In the genomic region with DNA sequence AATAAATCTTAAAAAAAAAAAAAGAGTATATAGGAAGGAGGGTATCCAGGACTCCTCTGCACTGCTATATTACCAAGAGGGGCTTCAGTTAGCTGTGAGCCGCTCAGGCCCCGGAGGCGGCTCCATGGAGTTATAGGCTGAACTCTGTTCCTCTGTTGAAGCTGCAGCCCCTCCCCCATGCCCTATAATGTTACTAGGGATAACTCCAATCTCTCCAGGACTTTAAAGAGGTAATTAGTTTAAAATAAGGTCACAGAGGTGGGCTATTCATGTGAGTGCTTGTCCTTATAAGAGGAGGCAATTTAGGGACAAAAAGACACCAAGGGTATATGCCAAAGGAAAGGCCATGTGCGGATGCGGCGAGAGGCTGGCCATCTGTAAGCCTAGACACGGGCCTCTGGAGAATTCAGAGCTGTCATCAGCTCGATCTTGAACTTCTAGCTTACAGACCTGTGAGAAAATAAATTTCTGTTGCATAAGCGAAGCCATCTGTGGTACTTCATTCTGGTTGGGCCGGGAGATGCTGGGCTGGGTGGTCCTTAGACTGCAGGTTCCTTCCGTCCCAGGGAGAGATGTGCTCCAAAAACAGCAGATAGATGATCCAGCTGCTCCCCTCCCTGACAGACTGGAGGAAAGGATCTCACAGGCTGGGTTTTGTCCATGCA, we compare ENCODE assay signal across 20 mouse cellular contexts.
A peak's percentile ranks its signal among the peaks of the same experiment; 100 is the strongest.
DNase-seq lines count a peak whose midpoint lies in the region; ATAC-seq and TF ChIP-seq lines count a peak whose summit lies in the region.
"Had no signal": no experiment of that assay in that cellular context is flagged by ENCODE, and none has a peak within 500 bp of the region (broad histone marks: within the 10 kb centered on the region; RNA-seq: fewer than 3 reads in every experiment).

No protein-coding gene starts in this region.

- H3K27ac ChIP-seq in forebrain, postnatal 0 days (ENCODE audit: low read depth, low read length) = no peak overlapping the region
- H3K27ac ChIP-seq in forebrain, embryonic 16.5 days (ENCODE audit: low read length) = no peak overlapping the region
- H3K27ac ChIP-seq in lung, embryonic 14.5 days (ENCODE audit: low read depth) = no peak overlapping the region
- 0 out of 2 replicates have a peak overlapping the region, but pooled peaks have one; percentile 30 for H3K27ac ChIP-seq in embryonic facial prominence, embryonic 12.5 days
- H3K27ac ChIP-seq in limb, embryonic 11.5 days (replicated peaks; ENCODE audit: low read depth, low read length) = no peak overlapping the region
- no peak overlapping the region for H3K27ac ChIP-seq in kidney, embryonic 15.5 days
- H3K27ac ChIP-seq: hindbrain, embryonic 15.5 days; intestine, embryonic 15.5 days; neural tube, embryonic 12.5 days had no signal

- no peak for DNase-seq in forebrain, postnatal 0 days
- peak; percentile 40 for DNase-seq in lung, embryonic 14.5 days
- no peak for DNase-seq in lung, postnatal 25 days (ENCODE audit: low spot score)
- peak; percentile 50 for DNase-seq in limb, embryonic 11.5 days (ENCODE audit: low spot score)
- DNase-seq: adrenal gland, adult 8-10 months; cerebellum, adult 8-10 months; kidney, adult 8-10 months; kidney, postnatal 14 days; left cerebral cortex, postnatal 4 days; right cerebral cortex, postnatal 25 days; spleen, adult 18-20 months had no signal

- H3K36me3 ChIP-seq in forebrain, postnatal 0 days (ENCODE audit: insufficient read depth) = no peaks in the 10 kb centered on the region
- H3K36me3 ChIP-seq in forebrain, embryonic 16.5 days (ENCODE audit: control insufficient read depth, insufficient read depth) = no peaks in the 10 kb centered on the region
- H3K36me3 ChIP-seq in lung, embryonic 14.5 days (ENCODE audit: insufficient read depth) = no peaks in the 10 kb centered on the region
- no peaks in the 10 kb centered on the region for H3K36me3 ChIP-seq in embryonic facial prominence, embryonic 12.5 days
- no peaks in the 10 kb centered on the region for H3K36me3 ChIP-seq in limb, embryonic 11.5 days (ENCODE audit: control insufficient read depth, insufficient read depth, low read length)
- no peaks in the 10 kb centered on the region for H3K36me3 ChIP-seq in kidney, embryonic 15.5 days
- H3K36me3 ChIP-seq: heart, embryonic 10.5 days; hindbrain, embryonic 15.5 days; intestine, embryonic 15.5 days; midbrain, embryonic 12.5 days; neural tube, embryonic 12.5 days had no signal

- no peak overlapping the region for H3K4me2 ChIP-seq in forebrain, postnatal 0 days (ENCODE audit: low read depth)
- no peak overlapping the region for H3K4me2 ChIP-seq in forebrain, embryonic 16.5 days (ENCODE audit: low read length)
- no peak overlapping the region for H3K4me2 ChIP-seq in lung, embryonic 14.5 days
- no peak overlapping the region for H3K4me2 ChIP-seq in embryonic facial prominence, embryonic 12.5 days (replicated peaks)
- peak overlapping the region; percentile 10; the same call in 1 of the 2 replicates for H3K4me2 ChIP-seq in limb, embryonic 11.5 days (ENCODE audit: low read depth, severe bottlenecking)
- no peak overlapping the region for H3K4me2 ChIP-seq in kidney, embryonic 15.5 days
- H3K4me2 ChIP-seq: hindbrain, embryonic 15.5 days; intestine, embryonic 15.5 days; midbrain, embryonic 12.5 days; neural tube, embryonic 12.5 days had no signal

- H3K9me3 ChIP-seq in forebrain, postnatal 0 days (ENCODE audit: low read length) = no peaks in the 10 kb centered on the region
- H3K9me3 ChIP-seq in forebrain, embryonic 16.5 days (ENCODE audit: control insufficient read depth, low read length) = no peaks in the 10 kb centered on the region
- H3K9me3 ChIP-seq in lung, embryonic 14.5 days (ENCODE audit: low read depth, low read length) = no peaks in the 10 kb centered on the region
- H3K9me3 ChIP-seq in embryonic facial prominence, embryonic 12.5 days = no peaks in the 10 kb centered on the region
- no peaks in the 10 kb centered on the region for H3K9me3 ChIP-seq in limb, embryonic 11.5 days (ENCODE audit: control insufficient read depth, low read length)
- no peaks in the 10 kb centered on the region for H3K9me3 ChIP-seq in kidney, embryonic 15.5 days (replicated peaks)
- H3K9me3 ChIP-seq: heart, embryonic 10.5 days; hindbrain, embryonic 15.5 days; intestine, embryonic 15.5 days; midbrain, embryonic 12.5 days; neural tube, embryonic 12.5 days had no signal

- H3K27me3 ChIP-seq in forebrain, postnatal 0 days (ENCODE audit: insufficient read depth, low read length) = no peaks in the 10 kb centered on the region
- no peaks in the 10 kb centered on the region for H3K27me3 ChIP-seq in forebrain, embryonic 16.5 days (replicated peaks; ENCODE audit: control insufficient read depth, insufficient read depth, low read length)
- H3K27me3 ChIP-seq in lung, embryonic 14.5 days (ENCODE audit: insufficient read depth, low read length) = no peaks in the 10 kb centered on the region
- H3K27me3 ChIP-seq in embryonic facial prominence, embryonic 12.5 days = no peaks in the 10 kb centered on the region; the same call in 1 of the 2 replicates
- no peaks in the 10 kb centered on the region for H3K27me3 ChIP-seq in limb, embryonic 11.5 days (ENCODE audit: control insufficient read depth, insufficient read depth, low read length)
- H3K27me3 ChIP-seq in kidney, embryonic 15.5 days = 0 out of 2 replicates have a peak, but pooled peaks cover 8% of the 10 kb centered on the region
- H3K27me3 ChIP-seq: hindbrain, embryonic 15.5 days; intestine, embryonic 15.5 days had no signal

- peaks cover 19% of the 10 kb centered on the region for H3K4me1 ChIP-seq in forebrain, postnatal 0 days (ENCODE audit: insufficient read depth)
- H3K4me1 ChIP-seq in forebrain, embryonic 16.5 days (replicated peaks; ENCODE audit: control insufficient read depth, insufficient read depth, low read length) = peaks cover 39% of the 10 kb centered on the region
- H3K4me1 ChIP-seq in lung, embryonic 14.5 days (ENCODE audit: insufficient read depth) = no peaks in the 10 kb centered on the region
- peaks cover 36% of the 10 kb centered on the region for H3K4me1 ChIP-seq in embryonic facial prominence, embryonic 12.5 days
- H3K4me1 ChIP-seq in limb, embryonic 11.5 days (ENCODE audit: control insufficient read depth, insufficient read depth, low read length) = peaks cover 44% of the 10 kb centered on the region
- peaks cover 19% of the 10 kb centered on the region for H3K4me1 ChIP-seq in kidney, embryonic 15.5 days
- H3K4me1 ChIP-seq: intestine, embryonic 15.5 days had no signal

- H3K4me3 ChIP-seq in forebrain, postnatal 0 days (ENCODE audit: low read depth, low read length) = no peak overlapping the region
- no peak overlapping the region for H3K4me3 ChIP-seq in forebrain, embryonic 16.5 days (replicated peaks; ENCODE audit: low read length)
- no peak overlapping the region for H3K4me3 ChIP-seq in lung, embryonic 14.5 days (ENCODE audit: low read depth, low read length)
- H3K4me3 ChIP-seq in embryonic facial prominence, embryonic 12.5 days = no peak overlapping the region
- no peak overlapping the region for H3K4me3 ChIP-seq in limb, embryonic 11.5 days (ENCODE audit: low read depth, low read length)
- H3K4me3 ChIP-seq in kidney, embryonic 15.5 days (replicated peaks) = no peak overlapping the region
- H3K4me3 ChIP-seq: heart, embryonic 10.5 days; hindbrain, embryonic 15.5 days; intestine, embryonic 15.5 days; midbrain, embryonic 12.5 days; neural tube, embryonic 12.5 days had no signal

- no peak overlapping the region for H3K9ac ChIP-seq in forebrain, postnatal 0 days
- H3K9ac ChIP-seq in forebrain, embryonic 16.5 days (replicated peaks; ENCODE audit: low read depth, low read length) = no peak overlapping the region
- H3K9ac ChIP-seq in lung, embryonic 14.5 days = no peak overlapping the region
- no peak overlapping the region for H3K9ac ChIP-seq in embryonic facial prominence, embryonic 12.5 days
- H3K9ac ChIP-seq in limb, embryonic 11.5 days (ENCODE audit: low read length) = no peak overlapping the region
- H3K9ac ChIP-seq in kidney, embryonic 15.5 days = no peak overlapping the region
- H3K9ac ChIP-seq: hindbrain, embryonic 15.5 days; intestine, embryonic 15.5 days; midbrain, embryonic 12.5 days; neural tube, embryonic 12.5 days had no signal

- peak; percentile 10; the same call in 1 of the 2 replicates for ATAC-seq in forebrain, postnatal 0 days
- ATAC-seq in forebrain, embryonic 16.5 days = no peak; the same call in 1 of the 2 replicates
- ATAC-seq in lung, embryonic 14.5 days (ENCODE audit: insufficient read depth) = no peak
- no peak for ATAC-seq in embryonic facial prominence, embryonic 12.5 days (ENCODE audit: insufficient number of reproducible peaks, insufficient read depth, low FRiP score, low TSS enrichment)
- 0 out of 2 replicates have a peak, but pooled peaks have one; percentile 31 for ATAC-seq in limb, embryonic 11.5 days (ENCODE audit: insufficient number of reproducible peaks, low FRiP score, low TSS enrichment, low read depth)
- no peak for ATAC-seq in kidney, embryonic 15.5 days (replicated peaks; ENCODE audit: low FRiP score)
- ATAC-seq: intestine, embryonic 15.5 days; lung, postnatal 0 days had no signal

- WGBS in forebrain, postnatal 0 days = 60% methylated on average over 11 of the region's 11 CpGs
- WGBS in forebrain, embryonic 16.5 days = 58% methylated on average over 11 of the region's 11 CpGs
- 50% methylated on average over 11 of the region's 11 CpGs for WGBS in lung, embryonic 14.5 days
- 30% methylated on average over 11 of the region's 11 CpGs for WGBS in embryonic facial prominence, embryonic 12.5 days
- 30% methylated on average over 11 of the region's 11 CpGs for WGBS in limb, embryonic 11.5 days
- 64% methylated on average over 11 of the region's 11 CpGs for WGBS in kidney, embryonic 15.5 days

- no peak for TF ChIP-seq CTCF in forebrain, postnatal 0 days (IDR thresholded peaks at IDR 0.05; ENCODE audit: low read depth)
- TF ChIP-seq CTCF in lung, embryonic 14.5 days (IDR thresholded peaks at IDR 0.05; ENCODE audit: low read depth) = no peak

Comparison
In these comparisons a context has a peak if more than half of its experiments do, and no peak if none do; other contexts are left out.
1. ATAC-seq: peak in forebrain, postnatal 0 days (single experiment) and limb, embryonic 11.5 days (single experiment); none in forebrain, embryonic 16.5 days (single experiment), lung, embryonic 14.5 days (single experiment), embryonic facial prominence, embryonic 12.5 days (single experiment) and kidney, embryonic 15.5 days (single experiment).
2. DNase-seq: peak in lung, embryonic 14.5 days (single experiment) and limb, embryonic 11.5 days (single experiment); none in forebrain, postnatal 0 days (single experiment) and lung, postnatal 25 days (single experiment).